9 mouse cellular contexts compared by ENCODE assay signal in genomic region chr17:80825971-80826730, GRCm38 (mm10).
DNase-seq lines count a peak whose midpoint lies in the region; ATAC-seq and TF ChIP-seq lines count a peak whose summit lies in the region.
"Had no signal": no experiment of that assay in that cellular context is flagged by ENCODE, and none has a peak within 500 bp of the region (broad histone marks: within the 10 kb centered on the region; RNA-seq: fewer than 3 reads in every experiment).

No protein-coding gene starts in this region.

- H3K27me3 ChIP-seq in forebrain, postnatal 0 days (ENCODE audit: insufficient read depth, low read length): no peaks in the 10 kb centered on the region
- no peaks in the 10 kb centered on the region for H3K27me3 ChIP-seq in forebrain, embryonic 11.5 days (ENCODE audit: control insufficient read depth, insufficient read depth, low read length)
- no peaks in the 10 kb centered on the region for H3K27me3 ChIP-seq in heart, adult 2 months (ENCODE audit: control insufficient read depth, insufficient read depth, low read length)
- no peaks in the 10 kb centered on the region for H3K27me3 ChIP-seq in kidney, embryonic 14.5 days (ENCODE audit: control insufficient read depth, insufficient read depth, low read length)
- H3K27me3 ChIP-seq: liver, embryonic 13.5 days had no signal

- no peaks in the 10 kb centered on the region for H3K9me3 ChIP-seq in forebrain, postnatal 0 days (ENCODE audit: low read length)
- no peaks in the 10 kb centered on the region for H3K9me3 ChIP-seq in forebrain, embryonic 11.5 days (ENCODE audit: control insufficient read depth, low read length)
- H3K9me3 ChIP-seq in kidney, embryonic 14.5 days (ENCODE audit: control insufficient read depth, low read length): no peaks in the 10 kb centered on the region
- H3K9me3 ChIP-seq: liver, embryonic 13.5 days had no signal

- intact Hi-C loops in heart, adult 2 months (cut with DNase I): loop anchor here (1.0 to 5.0 kb wide), 5 partner anchors 25 to 156 kb away; partner anchors contain the start of gene Map4k3
- intact Hi-C loops in left cerebral cortex, postnatal 14 days (cut with DNase I): no loop called here

- H3K36me3 ChIP-seq in forebrain, postnatal 0 days (ENCODE audit: insufficient read depth): no peaks in the 10 kb centered on the region
- H3K36me3 ChIP-seq in forebrain, embryonic 11.5 days (ENCODE audit: control insufficient read depth, insufficient read depth, low read length): no peaks in the 10 kb centered on the region
- no peaks in the 10 kb centered on the region for H3K36me3 ChIP-seq in heart, adult 2 months (ENCODE audit: control insufficient read depth, insufficient read depth, low read length)
- H3K36me3 ChIP-seq in kidney, embryonic 14.5 days (ENCODE audit: control insufficient read depth, insufficient read depth, low read length): no peaks in the 10 kb centered on the region
- H3K36me3 ChIP-seq: liver, embryonic 13.5 days had no signal

- H3K4me2 ChIP-seq in forebrain, postnatal 0 days (ENCODE audit: low read depth): no peak overlapping the region
- no peak overlapping the region for H3K4me2 ChIP-seq in forebrain, embryonic 11.5 days (ENCODE audit: low read depth, low read length, severe bottlenecking)
- H3K4me2 ChIP-seq in kidney, embryonic 14.5 days (replicated peaks; ENCODE audit: low read depth, low read length): peak overlapping the region; percentile 26
- H3K4me2 ChIP-seq: liver, embryonic 13.5 days had no signal

- TF ChIP-seq CTCF in forebrain, postnatal 0 days (IDR thresholded peaks at IDR 0.05; ENCODE audit: low read depth): no peak
- TF ChIP-seq CTCF in heart, adult 2 months (IDR thresholded peaks at IDR 0.05): no peak

- H3K27ac ChIP-seq in forebrain, postnatal 0 days (ENCODE audit: low read depth, low read length): no peak overlapping the region
- H3K27ac ChIP-seq in forebrain, embryonic 11.5 days (ENCODE audit: low read depth, low read length): no peak overlapping the region
- H3K27ac ChIP-seq in heart, adult 2 months: peak overlapping the region; percentile 89
- H3K27ac ChIP-seq in kidney, embryonic 14.5 days (ENCODE audit: low read depth, low read length): peak overlapping the region; percentile 87
- H3K27ac ChIP-seq: liver, embryonic 13.5 days had no signal

- no peak overlapping the region for H3K4me3 ChIP-seq in forebrain, postnatal 0 days (ENCODE audit: low read depth, low read length)
- no peak overlapping the region for H3K4me3 ChIP-seq in forebrain, embryonic 11.5 days (ENCODE audit: low read depth, low read length)
- no peak overlapping the region for H3K4me3 ChIP-seq in heart, adult 2 months
- no peak overlapping the region for H3K4me3 ChIP-seq in kidney, embryonic 14.5 days (ENCODE audit: low read length)
- H3K4me3 ChIP-seq: liver, embryonic 13.5 days had no signal

- H3K9ac ChIP-seq in forebrain, postnatal 0 days: no peak overlapping the region
- no peak overlapping the region for H3K9ac ChIP-seq in forebrain, embryonic 11.5 days (ENCODE audit: low read length)
- no peak overlapping the region for H3K9ac ChIP-seq in heart, adult 2 months (ENCODE audit: low read depth, low read length)
- H3K9ac ChIP-seq in kidney, embryonic 14.5 days (ENCODE audit: low read depth, low read length): no peak overlapping the region
- H3K9ac ChIP-seq: liver, embryonic 13.5 days had no signal

- 64% methylated on average over 12 of the region's 12 CpGs for WGBS in forebrain, postnatal 0 days
- WGBS in forebrain, embryonic 11.5 days: 65% methylated on average over 12 of the region's 12 CpGs
- WGBS in heart, adult 2 months: 11% methylated on average over 12 of the region's 12 CpGs
- WGBS in kidney, embryonic 14.5 days: 33% methylated on average over 12 of the region's 12 CpGs

- DNase-seq in forebrain, postnatal 0 days: no peak
- no peak for DNase-seq in forebrain, embryonic 11.5 days (ENCODE audit: low spot score)
- DNase-seq in heart, adult 2 months: peak; percentile 63 to 72
- peak; percentile 57 to 71 for DNase-seq in lung, postnatal 4 days
- no peak for DNase-seq in natural killer cell, adult 2 months (ENCODE audit: low spot score in 2 of 2)
- DNase-seq in left cerebral cortex, postnatal 14 days (ENCODE audit: low spot score in 2 of 2): no peak
- no peak for DNase-seq in cerebellum, adult 11-12 months
- DNase-seq: liver, embryonic 13.5 days had no signal

- TF ChIP-seq POLR2A in heart, adult 2 months (IDR thresholded peaks at IDR 0.05; ENCODE audit: insufficient read depth, low read depth, low read length): no peak

- H3K79me2 ChIP-seq in heart, adult 2 months (replicated peaks; ENCODE audit: control insufficient read depth, insufficient read depth, low read length): no peaks in the 10 kb centered on the region

- no peaks in the 10 kb centered on the region for H3K4me1 ChIP-seq in forebrain, postnatal 0 days (ENCODE audit: insufficient read depth)
- H3K4me1 ChIP-seq in forebrain, embryonic 11.5 days (replicated peaks; ENCODE audit: control insufficient read depth, insufficient read depth, low read length): no peaks in the 10 kb centered on the region
- H3K4me1 ChIP-seq in heart, adult 2 months (ENCODE audit: control insufficient read depth, insufficient read depth, low read length): peaks cover 8% of the 10 kb centered on the region
- H3K4me1 ChIP-seq in kidney, embryonic 14.5 days (ENCODE audit: control insufficient read depth, insufficient read depth, low read length): peaks cover 23% of the 10 kb centered on the region

- peak; percentile 91 for TF ChIP-seq EP300 in heart, adult 2 months (IDR thresholded peaks at IDR 0.05; ENCODE audit: insufficient read depth, low read depth, low read length)

- ATAC-seq in forebrain, postnatal 0 days: peak; percentile 16; the same call in 1 of the 2 replicates
- no peak; the same call in 1 of the 2 replicates for ATAC-seq in forebrain, embryonic 11.5 days (replicated peaks; ENCODE audit: low FRiP score)
- peak; percentile 77 for ATAC-seq in kidney, embryonic 14.5 days (ENCODE audit: low FRiP score, low TSS enrichment)

Comparison
In these comparisons a context has a peak if more than half of its experiments do, and no peak if none do; other contexts are left out.
1. DNase-seq: peak in heart, adult 2 months (2 of 2) and lung, postnatal 4 days (2 of 2); none in forebrain, postnatal 0 days (single experiment), forebrain, embryonic 11.5 days (single experiment), natural killer cell, adult 2 months (0 of 2), left cerebral cortex, postnatal 14 days (0 of 2) and cerebellum, adult 11-12 months (single experiment).
2. H3K27ac ChIP-seq: peak in heart, adult 2 months (single experiment) and kidney, embryonic 14.5 days (single experiment); none in forebrain, postnatal 0 days (single experiment) and forebrain, embryonic 11.5 days (single experiment).